7 mouse cellular contexts compared by ENCODE assay signal in the genomic region with DNA sequence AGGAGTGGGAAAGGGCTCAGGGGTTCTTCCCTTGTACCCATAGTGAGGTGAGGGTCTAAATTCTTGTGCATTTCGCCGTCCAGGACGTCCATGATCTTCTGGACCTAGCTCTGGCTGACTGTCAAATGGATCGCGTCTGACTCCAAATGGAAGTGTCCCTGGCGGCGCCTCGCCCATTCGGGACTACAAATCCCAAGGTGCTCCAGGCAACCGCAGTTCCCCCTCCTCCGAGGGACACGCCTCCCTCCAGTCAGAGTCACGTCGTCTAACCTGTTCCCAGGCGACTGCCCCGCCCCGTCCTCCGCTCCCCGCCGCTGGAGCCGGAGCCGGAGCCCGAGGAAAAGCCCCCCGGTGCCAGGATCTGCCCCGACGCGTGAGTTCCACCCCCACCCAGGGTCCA. TPM values are rescaled to one million over a fixed set of nuclear protein-coding genes. Genes with fewer than 3 reads are reported as not detected.
DNase-seq lines count a peak whose midpoint lies in the region; ATAC-seq and TF ChIP-seq lines count a peak whose summit lies in the region.

No protein-coding gene starts in this region.

- peak overlapping the region; percentile 73 for H3K4me3 ChIP-seq in intestine, postnatal 0 days (ENCODE audit: low read depth, low read length)
- peak overlapping the region; percentile 87 for H3K4me3 ChIP-seq in midbrain, embryonic 10.5 days
- peak overlapping the region; percentile 73 for H3K4me3 ChIP-seq in small intestine, adult 2 months (ENCODE audit: low read depth, low read length)

- H3K27me3 ChIP-seq in intestine, postnatal 0 days (replicated peaks; ENCODE audit: control insufficient read depth, insufficient read depth, low read length) = no peaks in the 10 kb centered on the region
- peaks cover 21% of the 10 kb centered on the region; the same call in 1 of the 2 replicates for H3K27me3 ChIP-seq in midbrain, embryonic 10.5 days (ENCODE audit: low read depth, poor library complexity, severe bottlenecking)
- H3K27me3 ChIP-seq in small intestine, adult 2 months (ENCODE audit: control insufficient read depth, insufficient read depth, low read length) = no peaks in the 10 kb centered on the region

- ATAC-seq in intestine, postnatal 0 days = peak; percentile 72

- DNase-seq in adrenal gland, postnatal 14 days = peak; percentile 95
- DNase-seq in embryo, embryonic 9.5 days (ENCODE audit: extremely low spot score) = peak; percentile 87
- DNase-seq in gastrocnemius, postnatal 4 days (ENCODE audit: low spot score in 2 of 2) = peak; percentile 66 to 82
- peak; percentile 89 to 93 for DNase-seq in left cerebral cortex, postnatal 36 days (ENCODE audit: low spot score in 2 of 2)
- peak; percentile 88 for DNase-seq in midbrain, embryonic 10.5 days (ENCODE audit: low spot score)

- TF ChIP-seq CTCF in intestine, postnatal 0 days (IDR thresholded peaks at IDR 0.05; ENCODE audit: low read depth) = no peak
- TF ChIP-seq CTCF in small intestine, adult 2 months (IDR thresholded peaks at IDR 0.05; ENCODE audit: extremely low read depth, insufficient read length, insufficient replicate concordance, low read depth, low read length) = no peak

- peak overlapping the region; percentile 96 for H3K4me2 ChIP-seq in intestine, postnatal 0 days (replicated peaks; ENCODE audit: low read depth)

- no peaks in the 10 kb centered on the region for H3K9me3 ChIP-seq in intestine, postnatal 0 days (ENCODE audit: control insufficient read depth)
- no peaks in the 10 kb centered on the region for H3K9me3 ChIP-seq in midbrain, embryonic 10.5 days (replicated peaks)

- peaks cover 13% of the 10 kb centered on the region; the same call in 1 of the 2 replicates for H3K36me3 ChIP-seq in intestine, postnatal 0 days (ENCODE audit: control insufficient read depth, insufficient read depth)
- peaks cover 22% of the 10 kb centered on the region for H3K36me3 ChIP-seq in midbrain, embryonic 10.5 days
- H3K36me3 ChIP-seq in small intestine, adult 2 months (ENCODE audit: control insufficient read depth, insufficient read depth, low read length) = no peaks in the 10 kb centered on the region

- intact Hi-C loops in left cerebral cortex, postnatal 36 days (cut with DNase I) = no loop called here

- TF ChIP-seq POLR2A in small intestine, adult 2 months (IDR thresholded peaks at IDR 0.05; ENCODE audit: low read depth, low read length) = peak; percentile 11; the same call in 1 of the 2 replicates

- H3K4me1 ChIP-seq in intestine, postnatal 0 days (replicated peaks; ENCODE audit: control insufficient read depth, insufficient read depth, low read length) = 0 out of 2 replicates have a peak, but pooled peaks cover 9% of the 10 kb centered on the region
- H3K4me1 ChIP-seq in midbrain, embryonic 10.5 days = peaks cover 62% of the 10 kb centered on the region
- H3K4me1 ChIP-seq in small intestine, adult 2 months (ENCODE audit: control insufficient read depth, insufficient read depth, insufficient read length, low read length) = peaks cover 5% of the 10 kb centered on the region

- no peak overlapping the region for H3K27ac ChIP-seq in intestine, postnatal 0 days (ENCODE audit: low read depth, low read length)
- peak overlapping the region; percentile 77 for H3K27ac ChIP-seq in midbrain, embryonic 10.5 days (replicated peaks)
- H3K27ac ChIP-seq in small intestine, adult 2 months (ENCODE audit: insufficient read depth, low read depth, low read length) = peak overlapping the region; percentile 29; the same call in 1 of the 2 replicates

- under 1% methylated on average over 27 of the region's 27 CpGs for WGBS in intestine, postnatal 0 days
- WGBS in midbrain, embryonic 10.5 days = under 1% methylated on average over 27 of the region's 27 CpGs
- 1% methylated on average over 27 of the region's 27 CpGs for WGBS in small intestine, adult 2 months

- H3K9ac ChIP-seq in intestine, postnatal 0 days (ENCODE audit: low read depth, low read length) = peak overlapping the region; percentile 40

RNA-seq across cellular contexts. Expression of gene Ppp1r13l, which starts 1.4 kb away (rescaled TPM):
- 7.3 and 8.3 TPM in 2 replicates for total RNA-seq in adrenal gland, postnatal 14 days (2021)
- 1 to 10 TPM; 4.6 to 6.6 TPM for total RNA-seq in gastrocnemius, postnatal 4 days (2021)
- 1.4 TPM in 2 replicates for polyA plus RNA-seq in intestine, postnatal 0 days (2015; fragmentation: Nextera tagmentation; extraction: Ambion mirVana)
- total RNA-seq in left cerebral cortex, postnatal 36 days (2021) = 1 to 10 TPM; 5.1 to 7.9 TPM
- 4.9 and 6.0 TPM in 2 replicates for polyA plus RNA-seq in midbrain, embryonic 10.5 days (2016; fragmentation: Nextera tagmentation; extraction: Ambion mirVana)
- 6.2 and 10.4 TPM in 2 replicates for polyA plus RNA-seq in small intestine, adult 2 months (2012; rRNA removed)

RNA-seq across cellular contexts. Expression of gene Cd3eap, which starts 1.7 kb away (rescaled TPM):
- 12.2 and 14.5 TPM in 2 replicates for total RNA-seq in adrenal gland, postnatal 14 days (2021)
- 10 to 100 TPM in 1 of 2 experiments, 1 to 10 TPM in 1; 9.7 to 10.8 TPM for total RNA-seq in gastrocnemius, postnatal 4 days (2021)
- 8.3 and 9.7 TPM in 2 replicates for polyA plus RNA-seq in intestine, postnatal 0 days (2015; fragmentation: Nextera tagmentation; extraction: Ambion mirVana)
- total RNA-seq in left cerebral cortex, postnatal 36 days (2021) = 10 to 100 TPM; 17.3 to 17.6 TPM
- 23.2 and 24.7 TPM in 2 replicates for polyA plus RNA-seq in midbrain, embryonic 10.5 days (2016; fragmentation: Nextera tagmentation; extraction: Ambion mirVana)
- 2.0 and 2.5 TPM in 2 replicates for polyA plus RNA-seq in small intestine, adult 2 months (2012; rRNA removed)

RNA-seq across cellular contexts. Expression of gene Ercc1, which starts 16.4 kb away (rescaled TPM):
- total RNA-seq in adrenal gland, postnatal 14 days (2021) = 37.1 and 46.7 TPM in 2 replicates
- total RNA-seq in gastrocnemius, postnatal 4 days (2021) = 10 to 100 TPM; 33.1 to 34.5 TPM
- 22.1 and 27.1 TPM in 2 replicates for polyA plus RNA-seq in intestine, postnatal 0 days (2015; fragmentation: Nextera tagmentation; extraction: Ambion mirVana)
- 10 to 100 TPM; 35.6 to 41.8 TPM for total RNA-seq in left cerebral cortex, postnatal 36 days (2021)
- polyA plus RNA-seq in midbrain, embryonic 10.5 days (2016; fragmentation: Nextera tagmentation; extraction: Ambion mirVana) = 117 and 118 TPM in 2 replicates
- 9.3 and 17.5 TPM in 2 replicates for polyA plus RNA-seq in small intestine, adult 2 months (2012; rRNA removed)

RNA-seq across cellular contexts. Expression of gene Ercc2, which starts 20.9 kb away (rescaled TPM):
- 28.2 and 30.2 TPM in 2 replicates for total RNA-seq in adrenal gland, postnatal 14 days (2021)
- total RNA-seq in gastrocnemius, postnatal 4 days (2021) = 10 to 100 TPM; 18.6 to 21.0 TPM
- 6.2 and 8.7 TPM in 2 replicates for polyA plus RNA-seq in intestine, postnatal 0 days (2015; fragmentation: Nextera tagmentation; extraction: Ambion mirVana)
- 10 to 100 TPM; 26.1 to 40.0 TPM for total RNA-seq in left cerebral cortex, postnatal 36 days (2021)
- polyA plus RNA-seq in midbrain, embryonic 10.5 days (2016; fragmentation: Nextera tagmentation; extraction: Ambion mirVana) = 27.7 and 31.8 TPM in 2 replicates
- polyA plus RNA-seq in small intestine, adult 2 months (2012; rRNA removed) = 21.0 and 31.2 TPM in 2 replicates

RNA-seq across cellular contexts. Expression of gene Klc3, which starts 43.0 kb away (rescaled TPM):
- total RNA-seq in adrenal gland, postnatal 14 days (2021) = 1.3 and 2.7 TPM in 2 replicates
- under 1 TPM in 1 of 2 experiments, not detected in 1; 0.16 TPM for total RNA-seq in gastrocnemius, postnatal 4 days (2021)
- 1.6 TPM in 2 replicates for polyA plus RNA-seq in intestine, postnatal 0 days (2015; fragmentation: Nextera tagmentation; extraction: Ambion mirVana)
- total RNA-seq in left cerebral cortex, postnatal 36 days (2021) = 1 to 10 TPM; 2.6 to 3.3 TPM
- 2.3 and 3.0 TPM in 2 replicates for polyA plus RNA-seq in midbrain, embryonic 10.5 days (2016; fragmentation: Nextera tagmentation; extraction: Ambion mirVana)
- polyA plus RNA-seq in small intestine, adult 2 months (2012; rRNA removed) = 2.6 and 3.5 TPM in 2 replicates
